25 mouse cellular contexts compared by ENCODE assay signal in the genomic region with DNA sequence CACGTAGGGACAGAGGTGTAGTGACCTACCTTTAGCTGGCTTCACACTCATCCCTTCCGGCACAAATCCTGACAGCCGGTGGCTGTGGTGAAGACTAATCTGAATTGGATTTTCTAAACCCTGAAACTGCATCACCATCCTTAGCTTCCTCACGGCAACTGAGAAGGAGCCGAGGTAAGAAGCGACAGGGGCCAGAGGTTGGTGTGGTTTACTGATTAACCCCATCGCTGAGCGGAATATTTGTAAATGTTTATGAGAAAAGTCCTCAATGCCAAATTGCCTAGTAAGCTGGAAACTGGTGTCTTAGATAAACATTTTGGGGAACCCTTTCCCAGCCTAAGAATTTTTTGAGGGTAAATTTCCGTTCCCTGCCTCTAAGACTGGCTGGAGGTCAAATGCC. TPM values are rescaled to one million over a fixed set of nuclear protein-coding genes. Genes with fewer than 3 reads are reported as not detected.
DNase-seq lines count a peak whose midpoint lies in the region; ATAC-seq lines count a peak whose summit lies in the region.
"Had no signal": no experiment of that assay in that cellular context is flagged by ENCODE, and none has a peak within 500 bp of the region (broad histone marks: within the 10 kb centered on the region; RNA-seq: fewer than 3 reads in every experiment).

No protein-coding gene starts in this region.

- H3K4me1 ChIP-seq in liver, embryonic 13.5 days (replicated peaks) = peaks cover 8% of the 10 kb centered on the region
- no peaks in the 10 kb centered on the region for H3K4me1 ChIP-seq in liver, embryonic 11.5 days (replicated peaks; ENCODE audit: control insufficient read depth, insufficient read depth, low read length)
- H3K4me1 ChIP-seq: embryonic facial prominence, embryonic 15.5 days; forebrain, embryonic 10.5 days; heart, embryonic 10.5 days; hindbrain, embryonic 12.5 days; limb, embryonic 10.5 days; midbrain, embryonic 10.5 days; neural tube, embryonic 13.5 days had no signal

- no peak for ATAC-seq in liver, embryonic 13.5 days (ENCODE audit: low read depth)
- ATAC-seq in liver, embryonic 11.5 days (replicated peaks; ENCODE audit: low FRiP score) = no peak

- no peak overlapping the region for H3K9ac ChIP-seq in liver, embryonic 13.5 days
- no peak overlapping the region for H3K9ac ChIP-seq in liver, embryonic 11.5 days (ENCODE audit: low read depth, low read length)
- H3K9ac ChIP-seq: embryonic facial prominence, embryonic 15.5 days; hindbrain, embryonic 12.5 days; neural tube, embryonic 13.5 days had no signal

- no peaks in the 10 kb centered on the region for H3K36me3 ChIP-seq in liver, embryonic 13.5 days
- no peaks in the 10 kb centered on the region for H3K36me3 ChIP-seq in liver, embryonic 11.5 days (ENCODE audit: control insufficient read depth, insufficient read depth, low read length)
- H3K36me3 ChIP-seq: embryonic facial prominence, embryonic 15.5 days; forebrain, embryonic 10.5 days; heart, embryonic 10.5 days; hindbrain, embryonic 12.5 days; limb, embryonic 10.5 days; midbrain, embryonic 10.5 days; neural tube, embryonic 13.5 days had no signal

- 66% methylated on average over 9 of the region's 9 CpGs for WGBS in liver, embryonic 13.5 days (ENCODE audit: insufficient replicate concordance)
- WGBS in liver, embryonic 11.5 days = 74% methylated on average over 9 of the region's 9 CpGs

- no peaks in the 10 kb centered on the region for H3K27me3 ChIP-seq in liver, embryonic 13.5 days
- H3K27me3 ChIP-seq in liver, embryonic 11.5 days (replicated peaks; ENCODE audit: control insufficient read depth, insufficient read depth, low read length) = no peaks in the 10 kb centered on the region
- H3K27me3 ChIP-seq: embryonic facial prominence, embryonic 15.5 days; hindbrain, embryonic 12.5 days; neural tube, embryonic 13.5 days had no signal

- DNase-seq in liver, embryonic 13.5 days = no peak
- no peak for DNase-seq in liver, embryonic 11.5 days (ENCODE audit: low spot score)
- DNase-seq in kidney, adult 8-10 months = peak; percentile 78 to 83
- DNase-seq in kidney, postnatal 4 days = peak; percentile 11 to 48
- peak; percentile 75 for DNase-seq in yolk sac, embryonic 10.5 days (ENCODE audit: low spot score)
- DNase-seq in left cerebral cortex, postnatal 10 days (ENCODE audit: extremely low spot score in 1 of 2, low spot score in 2 of 2) = no peak
- no peak for DNase-seq in neural tube, embryonic 10.5 days (ENCODE audit: extremely low spot score, low spot score)
- no peak for DNase-seq in layer of hippocampus, adult 8-10 months (ENCODE audit: low spot score in 2 of 2)
- DNase-seq: B cell, adult 2 months; cerebellum, postnatal 14 days; embryo, embryonic 11 days; gastrocnemius, postnatal 25 days; heart, postnatal 10 days; lung, adult 2 months; lung, postnatal 36 days; right cerebral cortex, postnatal 14 days; thymus, adult 2 months had no signal

- H3K27ac ChIP-seq in liver, embryonic 13.5 days = no peak overlapping the region
- H3K27ac ChIP-seq in liver, embryonic 11.5 days (ENCODE audit: low read depth, low read length) = no peak overlapping the region
- H3K27ac ChIP-seq: embryonic facial prominence, embryonic 15.5 days; forebrain, embryonic 10.5 days; heart, embryonic 10.5 days; hindbrain, embryonic 12.5 days; limb, embryonic 10.5 days; midbrain, embryonic 10.5 days; neural tube, embryonic 13.5 days had no signal

- no peak overlapping the region for H3K4me3 ChIP-seq in liver, embryonic 13.5 days (replicated peaks)
- H3K4me3 ChIP-seq in liver, embryonic 11.5 days (ENCODE audit: low read depth, low read length) = no peak overlapping the region
- H3K4me3 ChIP-seq: embryonic facial prominence, embryonic 15.5 days; forebrain, embryonic 10.5 days; heart, embryonic 10.5 days; hindbrain, embryonic 12.5 days; limb, embryonic 10.5 days; midbrain, embryonic 10.5 days; neural tube, embryonic 13.5 days had no signal

- peak overlapping the region; percentile 10; the same call in 1 of the 2 replicates for H3K4me2 ChIP-seq in liver, embryonic 13.5 days
- no peak overlapping the region for H3K4me2 ChIP-seq in liver, embryonic 11.5 days
- H3K4me2 ChIP-seq: embryonic facial prominence, embryonic 15.5 days; hindbrain, embryonic 12.5 days; neural tube, embryonic 13.5 days had no signal

- no peaks in the 10 kb centered on the region for H3K9me3 ChIP-seq in liver, embryonic 13.5 days (replicated peaks)
- H3K9me3 ChIP-seq in liver, embryonic 11.5 days (ENCODE audit: control insufficient read depth, low read length) = no peaks in the 10 kb centered on the region
- H3K9me3 ChIP-seq: embryonic facial prominence, embryonic 15.5 days; forebrain, embryonic 10.5 days; heart, embryonic 10.5 days; hindbrain, embryonic 12.5 days; limb, embryonic 10.5 days; midbrain, embryonic 10.5 days; neural tube, embryonic 13.5 days had no signal

- intact Hi-C loops in left cerebral cortex, postnatal 10 days (cut with DNase I) = no loop called here

RNA-seq across cellular contexts. Expression of a gene that starts 26.9 kb away (rescaled TPM):
- polyA plus RNA-seq in liver, embryonic 13.5 days (2015; fragmentation: Nextera tagmentation; extraction: Ambion mirVana) = 2.9 and 3.7 TPM in 2 replicates
- polyA plus RNA-seq in liver, embryonic 11.5 days (2014; fragmentation: Nextera tagmentation; extraction: Ambion mirVana) = 0.99 and 1.9 TPM in 2 replicates
- total RNA-seq in left cerebral cortex, postnatal 10 days (2021) = under 1 TPM; 0.17 to 0.34 TPM
- total RNA-seq in layer of hippocampus, adult 8-10 months (2022) = under 1 TPM; 0.14 to 0.54 (median 0.21) TPM
- total RNA-seq: gastrocnemius, postnatal 25 days; monocyte, adult 5-6 weeks had no signal
- polyA plus RNA-seq: embryonic facial prominence, embryonic 15.5 days; forebrain, embryonic 10.5 days; hindbrain, embryonic 12.5 days; limb, embryonic 10.5 days; neural tube, embryonic 13.5 days had no signal

Comparison
In these comparisons a context has a peak if more than half of its experiments do, and no peak if none do; other contexts are left out.
1. DNase-seq: peak in kidney, adult 8-10 months (2 of 2), kidney, postnatal 4 days (2 of 2) and yolk sac, embryonic 10.5 days (single experiment); none in liver, embryonic 13.5 days (single experiment), liver, embryonic 11.5 days (single experiment), left cerebral cortex, postnatal 10 days (0 of 2), neural tube, embryonic 10.5 days (single experiment) and layer of hippocampus, adult 8-10 months (0 of 2).